Mouse (Mus musculus): ENCODE results near the gene Gm732.

Gene Gm732

DNA sequence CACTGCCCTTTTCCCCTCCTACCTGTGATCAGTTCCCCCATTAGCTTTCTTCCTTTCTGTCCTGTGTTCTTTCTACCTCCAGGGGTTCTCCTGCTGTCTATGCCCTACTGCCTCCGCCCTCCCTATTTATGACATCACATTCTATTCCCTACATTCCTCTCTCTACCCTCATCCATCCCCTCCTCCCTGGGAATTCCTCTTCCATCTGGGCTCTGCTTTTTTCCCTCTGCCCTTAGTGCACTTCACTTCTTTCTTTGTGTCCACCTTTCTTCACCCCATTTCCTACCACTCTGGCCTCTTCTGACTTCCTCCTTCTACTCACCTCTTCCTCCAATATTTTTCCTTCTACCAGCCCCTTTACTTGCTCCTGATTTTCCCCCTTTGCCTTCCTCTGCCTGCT is at the start of gene Gm732:
Gene Gm732 (minus strand): TSS at position 101 of the 400 bp plus-strand sequence.
- no peak for DNase-seq (ENCODE audit: low spot score in 2 of 2)
